Mouse (Mus musculus) inflammation-experienced regulatory T-cells, adult 16 weeks (primary cell): ENCODE results near the gene Abhd14b. TPM values are rescaled to one million over a fixed set of nuclear protein-coding genes. Genes with fewer than 3 reads are reported as not detected.

Experiments used
- polyA plus RNA-seq: library from polyadenylated mRNA; unstranded; fragments of 100-300 nt; shearing (Covaris generic); gene quantifications from one replicate; pipeline ENCODE4 v1.2.1, GENCODE M21; 2017

Gene Abhd14b
- polyA plus RNA-seq: 19.1 TPM

GRCm38 (mm10) chr9:106447348-106447747 lies at the start of gene Abhd14b, which contains the start of gene Abhd14a:
Gene Abhd14b, plus strand, starts transcription at chr9:106447459.
Gene Abhd14a, minus strand, starts transcription at chr9:106447678.

GRCm38 (mm10) chr9:106429221-106430014 lies 17.8 kb upstream of the Abhd14b start, which contains the start of gene Rpl29:
Gene Rpl29, plus strand, starts transcription at chr9:106429454.

GRCm38 (mm10) chr9:106453271-106454070 lies 6.2 kb downstream of the Abhd14b start, which contains the start of gene Pcbp4:
Gene Pcbp4, plus strand, starts transcription at chr9:106453291.

GRCm38 (mm10) chr9:106465571-106466200 lies 18.4 kb downstream of the Abhd14b start, which contains the start of gene Gpr62:
Gene Gpr62, minus strand, starts transcription at chr9:106465938.

GRCm38 (mm10) chr9:106475663-106476001 lies 28.4 kb downstream of the Abhd14b start, which contains the start of gene Rrp9:
Gene Rrp9, plus strand, starts transcription at chr9:106475963.

GRCm38 (mm10) chr9:106476924-106477484 lies 29.7 kb downstream of the Abhd14b start, which contains the start of gene Parp3:
Gene Parp3, minus strand, starts transcription at chr9:106476949.

GRCm38 (mm10) chr9:106499667-106500066 lies 52.4 kb downstream of the Abhd14b start, which contains the start of gene Iqcf1:
Gene Iqcf1, plus strand, starts transcription at chr9:106499967.

Other genes starting within 250 kb of the Abhd14b start
- 22.2 TPM for gene Ppm1m, start 247.7 kb upstream of the Abhd14b start, polyA plus RNA-seq
- gene Twf2, start 244.4 kb upstream of the Abhd14b start, polyA plus RNA-seq: 328 TPM
- not detected for gene Tlr9, start 224.9 kb upstream of the Abhd14b start, polyA plus RNA-seq
- gene Alas1, start 198.8 kb upstream of the Abhd14b start, polyA plus RNA-seq: 61.3 TPM
- 6.3 TPM for gene Poc1a, start 166.4 kb upstream of the Abhd14b start, polyA plus RNA-seq
- 11.0 TPM for gene Dusp7, start 78.8 kb upstream of the Abhd14b start, polyA plus RNA-seq
- gene Rpl29, start 18.0 kb upstream of the Abhd14b start, polyA plus RNA-seq: 568 TPM
- gene Acy1, start 9.1 kb upstream of the Abhd14b start, polyA plus RNA-seq: 17.9 TPM
- gene Abhd14a, start 219 bp downstream of the Abhd14b start, polyA plus RNA-seq: 20.1 TPM
- gene Pcbp4, start 5.8 kb downstream of the Abhd14b start, polyA plus RNA-seq: 20.5 TPM
- not detected for gene Gpr62, start 18.5 kb downstream of the Abhd14b start, polyA plus RNA-seq
- gene Rrp9, start 28.5 kb downstream of the Abhd14b start, polyA plus RNA-seq: 82.3 TPM
- gene Parp3, start 29.5 kb downstream of the Abhd14b start, polyA plus RNA-seq: 84.4 TPM
- gene Iqcf1, start 52.5 kb downstream of the Abhd14b start, polyA plus RNA-seq: not detected
- gene Iqcf5, start 67.1 kb downstream of the Abhd14b start, polyA plus RNA-seq: not detected
- not detected for gene Iqcf3, start 114.2 kb downstream of the Abhd14b start, polyA plus RNA-seq
- not detected for gene Iqcf4, start 123.5 kb downstream of the Abhd14b start, polyA plus RNA-seq
- not detected for gene Iqcf6, start 179.1 kb downstream of the Abhd14b start, polyA plus RNA-seq
- not detected for gene Grm2, start 208.6 kb downstream of the Abhd14b start, polyA plus RNA-seq
- gene Tex264, start 238.5 kb downstream of the Abhd14b start, polyA plus RNA-seq: 77.6 TPM